Mouse (Mus musculus): ENCODE results near the gene Fxr2.
"Not testable (repeated sequence)": the region's sequence is repeated elsewhere in the genome, so short reads cannot be mapped to it uniquely, and the experiment has no call there.

Gene Fxr2

DNA sequence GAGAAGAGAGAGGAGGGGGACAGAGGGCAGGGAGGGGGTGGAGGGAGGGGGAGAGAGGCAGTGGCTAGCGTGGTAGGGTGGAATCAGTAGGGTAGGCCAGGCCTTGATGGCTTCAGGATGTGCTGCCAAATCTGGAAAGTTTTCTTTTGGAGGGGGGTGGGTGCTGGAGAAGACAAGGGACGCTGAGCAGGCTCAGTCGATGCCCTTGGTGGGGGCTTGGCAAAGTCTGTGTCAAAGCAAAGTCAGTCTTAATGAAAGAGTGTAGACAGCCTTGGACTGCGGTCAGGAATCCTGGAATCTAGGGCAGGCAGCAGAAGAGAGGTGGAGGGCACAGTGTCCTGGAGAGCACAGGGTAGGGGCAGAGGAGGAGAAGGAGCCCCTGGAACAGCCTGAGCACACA, 21.9 kb upstream of the Fxr2 start:
- no peak for DNase-seq (ENCODE audit: low read depth, low spot score)

DNA sequence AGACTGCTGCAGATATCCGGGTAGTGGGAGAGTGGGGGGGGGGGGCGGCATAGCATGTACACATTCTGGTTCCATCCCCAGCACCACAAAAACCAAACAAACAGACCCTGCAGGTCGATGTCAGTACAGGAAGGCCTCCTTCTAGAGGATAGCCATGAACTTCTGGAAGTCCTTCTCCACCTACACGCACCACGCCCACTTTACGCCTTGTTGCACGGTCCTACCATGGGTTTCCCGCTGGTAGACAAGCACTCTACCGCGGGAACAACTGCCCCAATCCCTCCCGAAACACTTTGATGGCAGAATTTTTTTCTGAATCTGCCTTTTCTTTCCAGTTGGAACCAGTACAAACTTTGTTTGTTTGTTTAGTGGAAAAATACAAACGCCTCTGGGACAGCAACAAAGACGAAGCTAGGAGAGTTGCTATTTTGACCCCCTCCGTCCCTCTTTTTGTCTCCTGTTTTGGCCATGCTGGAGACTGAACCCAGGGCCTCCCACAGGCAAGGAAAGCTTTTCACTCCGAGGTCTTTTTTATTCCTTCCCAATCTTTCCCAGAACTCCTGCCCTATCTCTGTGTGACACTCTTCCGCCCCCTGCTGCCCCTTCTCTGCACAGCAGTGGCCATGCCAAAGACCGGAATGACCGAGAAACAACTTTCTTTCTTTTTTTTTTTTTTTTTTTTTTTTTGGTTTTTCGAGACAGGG, 19.1 kb upstream of the Fxr2 start:
- DNase-seq (ENCODE audit: low read depth, low spot score) = peak; percentile 69

DNA sequence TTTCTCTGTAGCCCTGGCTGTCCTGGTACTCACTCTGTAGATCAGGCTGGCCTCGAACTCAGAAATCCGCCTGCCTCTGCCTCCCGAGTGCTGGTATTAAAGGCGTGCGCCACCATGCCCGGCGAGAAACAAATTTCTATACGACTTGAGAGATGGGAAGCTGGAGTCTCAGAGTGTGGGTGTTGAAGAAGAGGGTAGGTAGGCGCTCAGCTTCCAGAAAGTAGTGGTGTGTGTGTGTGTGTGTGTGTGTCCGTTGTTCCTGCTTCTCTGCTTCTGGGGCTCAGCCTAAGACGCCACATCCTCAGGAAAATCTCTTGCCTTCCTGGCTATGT, 18.6 kb upstream of the Fxr2 start:
- DNase-seq (ENCODE audit: low read depth, low spot score) = not testable (repeated sequence)

DNA sequence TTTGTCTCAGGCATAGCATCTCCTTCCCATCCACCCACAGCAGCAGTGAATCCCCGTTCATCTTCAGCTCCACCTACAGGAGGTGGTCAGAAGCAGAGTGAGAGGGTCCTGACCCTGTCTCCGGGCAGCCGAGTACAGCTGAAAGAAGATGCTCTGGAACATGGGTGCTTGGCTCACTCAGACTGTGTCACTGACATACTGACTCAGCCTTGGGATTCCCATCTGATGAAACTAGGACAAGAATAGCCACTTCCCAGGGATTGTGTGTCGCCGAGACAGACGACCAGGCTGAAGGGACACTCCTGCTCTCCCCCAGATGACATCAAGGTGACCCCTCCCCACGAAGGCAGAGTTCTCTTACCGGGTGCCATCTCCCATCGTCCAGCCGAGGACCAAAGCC, 16.0 kb upstream of the Fxr2 start:
- DNase-seq (ENCODE audit: low read depth, low spot score) = no peak

DNA sequence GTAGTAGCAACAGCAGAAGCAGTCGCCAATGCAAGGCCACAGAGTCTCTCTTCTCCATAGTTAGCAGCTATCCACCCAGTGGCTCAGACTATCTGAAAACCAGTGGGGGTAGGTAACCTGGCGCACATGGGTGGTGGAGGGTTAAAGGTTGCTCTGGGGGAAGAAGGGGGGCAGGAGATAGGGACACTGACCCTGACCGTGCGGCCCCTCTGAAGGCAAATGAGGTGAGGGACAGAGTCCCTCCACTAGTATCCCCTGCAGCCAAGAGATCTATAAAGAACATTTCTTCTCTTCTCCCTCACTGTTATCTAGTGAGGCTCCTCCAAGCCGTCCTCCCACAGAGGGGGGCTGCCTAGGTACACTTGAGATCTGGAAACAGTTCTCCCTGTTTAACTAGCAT, 15.0 kb upstream of the Fxr2 start, which contains the start of gene Shbg:
Shbg (minus strand) TSS at position 101 of the 400 bp plus-strand sequence.
- DNase-seq (ENCODE audit: low read depth, low spot score) = no peak

DNA sequence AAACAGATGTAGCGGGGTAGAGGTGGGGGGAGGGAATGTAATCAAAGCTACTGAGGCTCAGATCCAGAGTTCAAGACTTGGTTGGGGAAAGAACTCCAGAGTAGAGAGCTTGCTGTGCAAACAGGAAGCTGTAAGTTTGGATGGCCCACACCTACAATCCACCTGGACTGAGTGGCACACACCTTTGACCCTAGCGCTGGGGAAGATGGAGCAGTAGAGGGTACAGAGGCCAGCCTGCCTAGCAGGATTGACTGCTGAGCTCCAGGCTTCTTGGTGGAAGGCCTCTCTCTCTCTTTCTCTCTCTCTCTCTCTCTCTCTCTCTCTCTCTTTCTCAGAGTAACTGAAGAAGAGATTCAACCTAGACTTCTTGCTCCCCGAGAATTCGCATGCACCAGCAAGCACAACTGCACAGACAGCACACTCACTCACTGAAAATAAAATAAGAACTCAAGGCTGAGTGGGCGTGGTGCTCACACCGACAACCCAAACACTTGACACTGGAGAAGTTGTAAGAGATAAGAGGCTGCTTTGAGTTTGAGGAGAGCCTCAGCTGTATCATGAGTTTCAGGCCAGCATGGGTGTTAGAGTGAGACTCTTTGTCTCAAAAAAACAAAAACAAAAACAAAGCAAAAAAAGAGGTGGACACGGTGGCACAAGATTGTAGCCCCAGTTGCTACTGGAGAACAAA, 12.3 kb upstream of the Fxr2 start:
- DNase-seq (ENCODE audit: low read depth, low spot score) = no peak

DNA sequence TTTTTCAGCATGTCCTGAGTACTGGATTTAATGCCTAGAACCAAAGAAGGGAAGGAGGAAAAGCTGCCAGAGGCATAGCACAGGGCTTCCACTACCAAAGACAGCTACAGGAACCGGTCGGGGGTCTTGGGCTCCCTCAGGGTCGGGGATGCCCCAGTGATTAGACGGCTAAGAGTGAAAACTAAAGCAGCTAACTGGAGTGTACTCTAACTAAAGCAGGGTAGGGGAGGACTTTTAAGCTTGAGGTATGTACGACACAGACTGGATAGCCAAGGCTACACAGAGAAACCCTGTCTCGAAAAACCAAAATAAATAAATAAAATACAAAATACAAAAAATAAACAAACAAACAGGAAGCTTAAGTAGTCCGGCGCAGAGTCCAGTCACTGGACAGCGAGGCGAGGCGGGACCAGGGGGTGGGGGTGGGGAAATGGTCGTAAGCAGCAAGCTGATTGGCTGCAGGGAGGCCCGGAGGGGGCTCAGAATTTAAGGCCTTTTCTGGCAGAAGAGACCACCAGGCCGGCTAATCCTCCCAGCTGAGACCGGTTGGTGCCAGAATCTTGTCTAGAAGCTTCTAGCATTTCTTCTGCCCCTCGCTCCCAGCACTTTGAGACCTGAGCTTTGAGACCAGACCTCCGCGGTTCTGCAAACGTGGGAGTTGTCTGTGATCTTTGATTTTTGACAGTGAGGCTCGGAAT, 11.1 kb upstream of the Fxr2 start, which contains the start of gene Sat2:
Sat2 (plus strand) TSS at position 454 of the 698 bp plus-strand sequence.
- peak; percentile 66 for DNase-seq (ENCODE audit: low read depth, low spot score)

DNA sequence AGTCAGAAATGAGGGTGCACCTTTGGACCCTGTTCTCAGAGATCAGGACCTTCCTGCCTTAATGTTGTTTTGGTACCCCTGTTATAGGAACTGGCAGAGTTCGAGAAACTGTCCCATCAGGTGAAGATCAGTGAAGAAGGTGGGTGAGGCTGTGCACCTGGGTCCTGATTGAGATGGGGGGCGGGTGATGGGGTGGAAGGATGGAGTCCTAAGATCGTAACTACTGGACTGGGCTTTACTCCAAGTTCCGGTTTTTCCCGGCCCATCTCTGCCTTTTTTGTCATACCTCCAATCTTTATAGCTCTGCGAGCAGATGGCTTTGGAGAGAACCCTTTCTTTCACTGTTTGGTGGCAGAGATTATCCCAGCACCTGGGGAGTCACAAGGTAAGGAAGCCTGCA, 10.4 kb upstream of the Fxr2 start:
- no peak for DNase-seq (ENCODE audit: low read depth, low spot score)

DNA sequence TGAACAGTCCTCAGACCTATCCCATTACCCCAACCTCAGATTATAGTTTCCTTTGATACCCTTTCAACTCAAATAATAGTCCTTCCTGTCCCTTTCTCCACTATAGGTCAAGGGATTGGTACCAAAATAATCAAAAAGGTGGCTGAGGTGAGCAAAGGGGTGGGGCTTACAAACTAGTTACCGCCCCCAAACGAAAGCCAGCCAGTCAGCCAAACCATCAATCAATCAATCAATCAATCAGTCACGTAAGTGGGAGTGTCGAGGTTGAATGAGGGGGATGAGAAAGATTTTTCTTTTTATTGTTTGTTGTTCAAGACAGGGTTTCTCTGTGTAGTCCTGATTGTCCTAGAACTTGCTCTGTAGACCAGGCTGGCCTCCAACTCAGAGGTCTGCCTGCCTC, 9.8 kb upstream of the Fxr2 start:
- DNase-seq (ENCODE audit: low read depth, low spot score) = no peak

DNA sequence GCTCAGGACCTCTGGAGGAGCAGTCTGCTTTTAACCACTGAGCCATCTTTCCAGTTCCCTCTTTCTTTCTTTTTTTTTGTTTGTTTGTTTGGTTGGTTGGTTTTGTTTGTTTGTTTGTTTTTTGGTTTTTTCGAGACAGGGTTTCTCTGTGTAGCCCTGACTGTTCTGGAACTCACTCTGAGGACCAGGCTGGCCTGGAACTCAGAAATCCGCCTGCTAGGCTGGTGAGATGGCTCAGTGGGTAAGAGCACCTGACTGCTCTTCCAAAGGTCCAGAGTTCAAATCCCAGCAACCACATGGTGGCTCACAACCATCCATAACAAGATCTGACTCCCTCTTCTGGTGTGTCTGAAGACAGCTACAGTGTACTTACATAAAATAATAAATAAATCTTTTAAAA, 8.5 kb upstream of the Fxr2 start:
- not testable (repeated sequence) for DNase-seq (ENCODE audit: low read depth, low spot score)

DNA sequence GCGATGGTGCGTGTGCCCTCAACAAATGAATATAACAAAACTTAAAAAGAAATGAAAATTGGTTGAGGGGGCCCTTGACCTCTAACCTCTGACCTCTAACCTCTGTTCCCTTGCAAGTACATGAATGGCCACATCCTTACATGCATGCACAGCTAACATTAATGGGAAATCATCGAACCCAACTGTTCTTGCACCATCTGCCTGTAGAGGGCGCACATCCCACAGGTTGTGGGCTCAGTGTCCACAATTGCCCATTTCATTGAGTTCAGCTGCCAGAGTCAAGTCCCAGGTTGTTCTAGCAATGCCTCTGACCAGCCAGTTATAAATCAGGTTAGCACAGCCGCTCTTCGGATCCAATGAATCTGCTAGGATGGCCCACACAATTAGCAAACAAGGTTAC, 4.5 kb upstream of the Fxr2 start:
- DNase-seq (ENCODE audit: low read depth, low spot score) = peak; percentile 76

DNA sequence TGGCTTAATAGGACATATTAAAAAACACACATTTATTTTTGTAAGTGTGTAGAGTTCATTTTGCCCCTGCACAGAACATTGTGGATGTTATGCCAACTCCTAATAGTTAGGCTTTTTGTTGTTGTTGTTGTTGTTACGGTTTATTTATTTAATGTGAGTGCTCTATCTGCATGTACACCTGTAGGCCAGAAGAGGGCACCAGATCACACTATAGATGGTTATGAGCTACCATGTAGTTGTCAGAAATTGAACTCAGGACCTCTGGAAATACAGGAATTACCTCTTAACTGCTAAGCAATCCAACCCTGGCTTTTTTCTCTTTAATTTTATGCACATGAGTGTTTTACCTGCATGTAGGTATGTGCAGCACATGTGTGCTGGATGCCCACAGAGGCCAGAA, 3.0 kb upstream of the Fxr2 start:
- no peak for DNase-seq (ENCODE audit: low read depth, low spot score)

DNA sequence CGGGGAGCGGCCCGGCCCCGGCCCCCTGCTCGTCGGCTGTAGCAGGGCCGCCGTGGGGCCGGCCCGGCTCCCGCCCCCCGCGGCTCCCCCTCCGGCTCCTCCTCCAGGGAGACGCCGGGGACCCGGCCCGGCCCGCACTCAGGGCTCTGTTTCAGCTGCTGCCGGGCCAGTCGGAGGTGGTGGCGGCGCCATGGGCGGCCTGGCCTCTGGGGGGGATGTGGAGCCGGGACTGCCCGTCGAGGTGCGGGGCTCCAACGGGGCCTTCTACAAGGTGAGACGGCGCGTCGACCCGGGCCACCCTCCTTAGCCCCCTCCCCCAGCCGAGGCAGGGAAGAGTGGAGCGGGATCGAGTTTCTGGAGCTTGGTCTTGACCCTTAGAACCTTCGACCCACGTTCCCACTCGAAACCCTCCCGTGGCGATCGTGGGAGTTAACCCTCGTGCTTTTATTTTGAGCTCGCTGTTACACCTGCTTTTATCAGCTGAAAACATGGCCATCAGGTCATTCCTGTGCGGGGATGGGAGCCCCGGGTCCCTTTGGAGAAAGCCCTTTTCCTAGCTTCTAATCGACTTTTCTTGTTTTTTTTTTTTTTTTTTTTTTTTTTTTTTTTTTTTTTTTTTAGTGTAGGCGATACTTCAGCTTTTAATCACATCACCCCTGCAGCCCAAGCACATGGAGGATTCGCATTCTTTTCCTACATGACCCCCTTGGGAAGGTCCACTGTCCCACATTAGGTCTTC, 507 bp downstream of the Fxr2 start:
- DNase-seq (ENCODE audit: low read depth, low spot score) = peak; percentile 29

DNA sequence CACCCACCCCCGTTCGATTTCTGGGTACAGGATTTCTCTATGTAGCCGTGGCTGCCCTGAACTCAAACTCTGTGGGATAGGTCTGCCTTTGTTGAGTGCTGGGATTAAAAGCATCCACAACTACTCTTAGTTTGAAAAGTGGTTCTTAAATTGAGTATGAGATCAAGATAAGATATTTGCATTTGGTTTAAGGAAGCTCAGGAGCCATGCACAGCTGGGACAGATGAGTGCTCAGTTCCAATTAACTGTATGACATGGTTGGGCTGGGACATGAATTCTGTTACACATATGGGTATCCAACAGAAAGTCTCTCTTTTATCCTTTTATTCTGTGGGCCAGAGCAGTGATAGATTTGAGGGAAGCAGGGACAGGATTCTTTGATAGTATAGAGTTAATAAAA, 2.7 kb downstream of the Fxr2 start:
- DNase-seq (ENCODE audit: low read depth, low spot score) = no peak

DNA sequence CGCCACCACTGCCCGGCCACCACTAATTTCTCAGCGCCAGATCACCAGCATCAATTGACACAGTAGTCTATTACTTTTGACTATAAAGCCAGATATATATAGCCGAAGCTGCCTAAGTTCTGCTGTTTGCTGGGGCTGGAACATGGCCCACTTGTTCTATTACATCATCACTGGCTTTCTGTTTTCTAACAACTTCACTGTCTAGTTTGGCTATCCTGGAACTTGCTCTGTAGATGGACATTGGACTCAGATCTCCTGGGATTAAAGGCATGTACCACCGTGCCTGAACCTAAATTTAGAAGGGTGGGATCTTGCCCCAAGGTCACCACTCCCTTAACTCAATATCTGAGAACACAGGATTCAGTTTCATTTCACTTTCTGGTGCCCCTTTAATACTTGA, 13.1 kb downstream of the Fxr2 start:
- DNase-seq (ENCODE audit: low read depth, low spot score) = no peak

DNA sequence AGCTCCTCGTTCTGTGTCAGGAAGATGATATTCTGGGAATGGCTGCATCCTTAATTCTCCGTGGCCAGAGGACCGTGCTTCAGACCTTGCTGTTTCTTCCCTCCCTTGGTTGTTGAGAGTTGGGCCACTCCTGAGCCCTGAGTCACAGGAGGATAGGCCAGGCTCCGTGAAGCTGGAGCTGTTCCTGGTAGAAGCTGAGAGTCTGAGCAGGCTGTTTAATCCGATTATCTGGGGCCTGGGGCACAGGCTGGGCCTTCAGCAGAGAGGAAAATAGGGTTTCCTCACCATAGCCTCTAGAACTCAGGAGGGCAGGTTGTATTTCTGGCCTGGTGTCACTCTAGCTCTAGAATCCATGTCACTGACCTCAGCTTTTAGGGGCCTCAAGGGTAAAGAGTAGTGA, 20.6 kb downstream of the Fxr2 start:
- no peak for DNase-seq (ENCODE audit: low read depth, low spot score)

DNA sequence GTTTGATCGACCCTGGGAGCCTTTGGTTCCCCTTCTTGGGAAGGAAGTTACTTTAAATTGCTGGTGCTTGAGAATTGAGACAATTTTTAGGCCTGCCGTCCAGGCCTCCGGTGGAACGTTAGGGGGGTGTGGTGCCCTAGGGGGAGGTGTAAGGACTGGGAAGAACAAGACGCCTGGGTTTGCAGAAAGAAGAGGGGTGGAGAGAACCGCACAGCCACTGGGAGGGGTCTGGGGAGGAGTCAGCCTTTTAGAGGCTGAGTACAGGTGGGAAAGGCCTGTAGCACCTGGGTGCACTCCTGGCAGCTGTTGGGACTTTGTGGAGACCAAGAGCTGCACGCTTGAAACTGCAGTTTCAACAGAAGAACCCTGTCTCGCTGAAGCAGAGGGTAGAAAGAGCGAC, 22.0 kb downstream of the Fxr2 start:
- no peak for DNase-seq (ENCODE audit: low read depth, low spot score)

DNA sequence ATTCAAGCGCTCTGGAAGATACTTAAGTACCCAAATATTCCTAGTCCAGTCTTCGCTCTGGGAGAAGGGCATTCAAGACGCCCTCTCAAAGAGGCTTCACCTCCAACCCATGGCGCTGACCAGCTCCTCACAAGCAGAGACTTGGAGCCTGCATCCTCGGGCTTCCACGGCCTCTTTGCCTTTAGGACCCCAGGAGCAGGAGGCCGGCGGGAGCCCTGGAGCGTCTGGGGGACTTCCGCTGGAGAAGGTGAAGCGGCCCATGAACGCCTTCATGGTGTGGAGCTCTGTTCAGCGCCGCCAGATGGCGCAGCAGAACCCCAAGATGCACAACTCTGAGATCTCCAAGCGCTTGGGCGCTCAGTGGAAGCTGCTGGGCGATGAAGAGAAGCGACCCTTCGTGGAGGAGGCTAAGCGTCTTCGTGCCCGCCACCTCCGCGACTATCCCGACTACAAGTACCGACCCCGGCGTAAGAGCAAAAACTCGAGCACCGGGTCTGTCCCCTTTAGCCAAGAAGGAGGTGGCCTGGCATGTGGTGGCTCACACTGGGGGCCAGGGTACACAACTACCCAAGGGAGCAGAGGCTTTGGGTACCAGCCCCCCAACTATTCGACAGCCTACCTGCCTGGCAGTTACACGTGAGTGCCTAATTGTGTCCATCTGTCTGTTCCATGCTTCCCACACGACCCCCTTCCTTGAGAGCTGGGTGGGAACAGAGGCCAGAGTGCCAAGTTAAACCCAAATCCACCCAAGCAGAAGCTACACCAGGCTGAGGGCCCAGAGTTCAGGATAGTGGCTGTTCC, 22.7 kb downstream of the Fxr2 start, which contains the start of gene Sox15:
Sox15 (plus strand) TSS at position 51 of the 801 bp plus-strand sequence.
- peak; percentile 77 for DNase-seq (ENCODE audit: low read depth, low spot score)

DNA sequence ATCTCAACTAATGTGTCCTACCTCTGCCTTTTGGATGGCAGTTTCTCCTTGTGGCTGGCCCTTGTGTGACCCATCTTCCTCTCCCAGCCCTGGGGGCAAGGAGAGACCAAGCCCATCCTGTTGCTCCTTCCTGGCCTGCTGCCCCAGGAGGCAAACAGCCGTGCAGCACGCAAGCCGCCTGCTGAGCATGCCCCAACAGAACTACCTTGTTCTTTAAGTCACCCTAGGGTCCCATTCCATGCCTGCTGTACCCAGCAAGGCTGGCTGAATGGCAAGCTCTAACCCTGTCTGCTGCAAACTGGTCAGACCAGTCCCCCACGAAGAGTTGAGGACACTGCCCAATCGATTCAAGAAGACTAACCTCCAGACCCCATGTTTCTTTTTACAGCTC, 23.3 kb downstream of the Fxr2 start:
- DNase-seq (ENCODE audit: low read depth, low spot score) = no peak

DNA sequence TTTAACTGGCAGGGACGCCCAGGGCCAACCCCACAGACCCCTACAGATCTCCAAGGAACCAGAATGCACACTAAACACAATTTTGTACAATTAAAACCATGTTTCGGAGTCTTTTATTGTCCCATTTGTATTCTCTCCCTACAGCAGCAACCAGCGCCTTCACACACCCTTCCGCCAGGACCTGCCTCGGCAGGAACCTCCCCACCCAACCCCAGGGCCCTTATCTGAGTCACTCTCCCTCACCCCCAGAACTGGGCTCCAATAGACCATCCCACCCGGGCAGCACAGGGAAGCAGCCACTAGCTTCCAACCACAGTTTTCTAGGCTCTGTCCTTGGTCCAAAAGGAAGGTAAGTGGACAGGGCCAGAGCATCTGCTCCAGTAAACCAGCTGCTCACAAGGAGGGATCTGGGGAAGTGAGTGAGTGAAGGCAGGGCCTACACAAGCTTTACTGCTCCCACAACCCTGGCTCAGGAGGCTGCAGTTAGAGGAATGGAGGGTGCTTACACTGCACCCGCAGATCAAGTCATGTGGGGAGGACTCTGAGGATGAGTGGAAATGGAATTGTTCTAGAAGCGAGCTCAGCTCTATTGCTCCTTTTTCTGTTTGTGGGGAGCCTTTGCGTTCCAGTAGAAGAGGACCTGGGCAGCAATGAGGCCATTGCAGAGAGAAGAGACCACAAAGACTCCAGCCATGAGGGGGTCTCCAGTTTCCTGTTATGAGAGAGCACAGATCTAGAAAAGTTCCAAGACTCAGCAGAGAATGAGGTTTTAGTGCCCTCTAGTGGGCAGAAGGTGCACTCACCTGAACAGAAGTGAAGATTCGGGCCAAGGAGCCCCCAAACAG, 24.0 kb downstream of the Fxr2 start:
- DNase-seq (ENCODE audit: low read depth, low spot score) = peak; percentile 56
